Mouse (Mus musculus): ENCODE data around the gene Fntb.

Gene Fntb

DNA sequence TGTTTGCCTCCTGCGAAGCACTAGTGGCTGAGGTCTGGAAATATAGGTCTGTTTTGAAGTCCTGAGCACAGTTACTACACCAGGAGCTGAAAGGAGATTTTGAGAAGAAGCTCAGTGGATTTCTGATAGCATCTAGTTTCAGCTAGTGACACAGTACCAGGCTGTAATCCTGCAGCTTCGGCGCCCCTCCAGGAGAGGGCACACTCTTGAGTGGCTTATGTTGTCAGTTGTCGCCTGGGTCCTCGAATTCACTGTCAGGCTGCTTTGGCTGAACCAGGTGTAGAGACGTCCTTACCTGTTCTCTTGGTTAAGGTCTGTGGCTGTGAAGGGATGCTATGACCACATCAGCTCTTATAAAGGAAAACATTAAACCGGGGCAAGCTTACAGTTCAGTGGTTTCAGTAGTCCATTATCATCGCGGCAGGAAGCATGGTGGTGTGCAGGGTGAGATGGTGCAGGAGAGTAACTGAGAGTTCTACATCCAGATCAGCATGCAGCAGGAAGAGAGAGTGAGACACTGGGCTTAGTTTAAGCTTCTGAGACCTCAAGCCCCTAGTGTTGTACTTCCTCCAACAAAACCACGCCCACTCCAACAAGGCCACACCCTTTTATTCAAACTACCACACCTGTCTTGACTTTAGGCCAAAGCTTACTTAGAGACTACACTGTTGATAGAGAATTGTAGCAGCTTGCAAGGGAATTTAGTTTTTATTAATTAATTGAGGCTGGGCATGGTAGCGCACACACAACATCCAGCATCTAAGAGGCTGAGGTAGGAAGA lies 124.2 kb downstream of the Fntb start:
- no peak for DNase-seq (ENCODE audit: low read depth)

DNA sequence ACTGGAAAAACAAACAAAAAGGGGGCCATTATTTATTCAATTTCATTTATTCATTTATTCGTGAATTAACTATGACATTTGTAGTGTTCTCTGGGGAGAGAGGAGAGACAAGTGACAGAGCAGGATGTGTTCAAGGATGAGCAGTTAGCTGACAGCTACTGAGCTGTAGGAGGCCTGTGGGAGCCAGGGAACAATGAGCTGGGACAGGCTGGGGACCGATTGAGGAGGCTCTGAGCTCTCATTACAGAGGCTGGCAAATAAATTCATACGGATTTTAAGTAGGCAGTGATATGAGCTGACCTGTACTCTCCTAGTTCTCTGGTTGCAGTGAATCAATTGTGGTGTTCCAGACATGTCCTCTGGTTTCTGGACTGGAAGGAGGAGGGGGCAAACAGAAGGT lies 125.8 kb downstream of the Fntb start:
- DNase-seq (ENCODE audit: low read depth), result no peak

DNA sequence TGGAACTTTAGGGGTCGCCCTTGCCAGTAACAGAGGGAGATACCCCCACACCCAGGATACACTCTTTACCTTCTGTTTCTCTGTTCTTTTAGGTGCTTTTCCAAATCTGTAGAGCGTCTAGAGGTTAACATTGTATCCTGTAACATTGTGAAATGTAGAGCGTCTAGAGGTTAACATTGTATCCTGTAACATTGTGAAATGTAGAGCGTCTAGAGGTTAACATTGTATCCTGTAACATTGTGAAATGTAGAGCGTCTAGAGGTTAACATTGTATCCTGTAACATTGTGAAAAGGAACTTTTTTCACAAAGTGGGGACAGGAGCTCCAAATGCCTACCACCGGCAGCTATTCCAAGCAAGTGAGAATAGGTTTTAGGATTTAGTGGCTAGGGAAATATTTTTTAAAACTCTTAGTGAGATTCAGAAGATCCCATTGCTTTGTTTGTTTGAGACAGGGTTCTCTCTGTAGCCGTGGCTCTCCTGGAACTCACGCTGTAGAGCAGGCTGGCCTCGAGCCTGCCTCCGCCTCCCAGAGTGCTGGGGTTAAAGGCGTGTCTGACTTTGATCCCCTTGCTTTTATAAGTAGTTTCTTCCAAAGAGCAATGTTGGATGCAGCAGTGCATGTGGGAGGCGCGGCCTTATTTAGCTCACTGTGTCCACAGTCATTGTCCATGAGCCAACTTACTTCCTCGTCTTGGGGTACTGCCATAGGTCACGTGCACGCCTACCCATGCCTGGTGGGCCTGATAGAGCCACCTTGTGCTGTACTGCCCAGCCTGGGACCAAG lies 127.7 kb downstream of the Fntb start:
- DNase-seq (ENCODE audit: low read depth), result no peak

DNA sequence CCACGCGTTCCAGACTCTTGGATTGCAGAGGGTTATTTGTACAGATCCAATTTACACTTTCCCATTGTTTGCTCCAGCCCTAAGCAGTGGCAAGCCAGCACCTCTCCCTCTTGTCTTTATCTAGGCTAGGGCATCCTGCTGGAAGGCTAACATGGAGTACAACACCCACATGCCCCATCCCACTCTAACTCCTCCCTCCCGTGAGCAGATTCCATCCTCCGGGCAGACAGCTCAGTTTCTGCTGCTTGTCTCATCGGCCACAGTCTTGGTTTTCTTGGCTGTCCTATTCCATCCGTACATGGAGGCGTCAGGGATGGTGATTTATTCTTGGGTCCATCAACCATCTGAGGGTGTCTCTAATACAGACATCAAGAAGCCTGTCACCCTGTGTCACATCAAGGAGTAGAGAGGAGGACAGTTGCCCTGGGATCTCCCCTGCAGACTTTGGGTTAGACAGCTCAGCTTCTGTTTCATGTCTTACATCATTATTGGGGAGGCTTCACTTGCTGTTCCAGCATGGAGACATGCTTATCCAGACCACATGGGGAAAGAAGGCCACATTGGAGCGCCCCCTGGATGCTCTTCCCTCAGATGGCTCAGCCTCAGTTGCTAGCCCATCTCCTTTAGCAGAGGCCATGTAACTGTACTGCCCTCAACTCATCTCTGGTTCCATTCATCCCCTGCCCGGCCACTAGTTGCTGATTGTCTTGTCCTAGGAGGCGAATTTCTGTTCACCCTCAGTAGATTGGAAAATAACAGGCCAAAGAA lies 129.6 kb downstream of the Fntb start:
- no peak for DNase-seq (ENCODE audit: low read depth)

DNA sequence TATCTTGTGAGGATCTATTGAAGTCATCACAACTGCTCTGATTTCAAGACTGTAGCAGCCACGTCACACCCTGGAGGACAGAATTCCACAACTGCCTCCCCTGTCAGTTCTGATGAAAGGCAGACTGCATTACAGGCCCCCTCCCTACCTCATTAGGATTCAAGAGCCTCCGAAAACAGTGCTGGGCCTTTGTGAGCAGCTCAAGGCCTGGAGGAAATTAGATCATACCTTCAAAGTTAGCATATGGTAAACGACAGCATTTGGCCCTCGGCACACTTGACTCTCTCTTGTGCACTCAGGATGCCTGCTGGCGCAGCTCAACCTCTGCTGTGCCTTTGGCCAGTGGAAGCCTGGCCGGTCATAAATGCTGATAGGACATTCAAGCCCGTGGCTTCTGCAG lies 130.4 kb downstream of the Fntb start:
- no peak for DNase-seq (ENCODE audit: low read depth)

DNA sequence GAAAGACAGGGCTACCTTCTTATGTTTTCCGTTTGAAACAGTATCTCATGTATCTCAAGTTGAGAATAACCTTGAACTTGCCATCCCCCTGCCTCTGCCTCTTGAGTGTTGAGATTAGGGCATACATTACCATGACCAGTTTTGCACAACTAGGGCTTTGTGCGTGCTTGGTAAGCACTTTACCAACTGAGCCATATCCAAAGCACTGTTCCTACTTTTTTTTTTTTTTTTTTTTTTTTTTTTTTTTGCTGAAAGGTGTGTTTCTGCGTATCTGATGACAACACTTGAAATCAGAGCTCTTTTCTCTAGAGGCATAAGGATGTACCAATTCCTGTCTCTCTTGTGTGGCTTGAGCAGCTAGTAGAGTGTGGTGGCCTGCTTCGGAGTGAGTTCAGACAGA lies 131.2 kb downstream of the Fntb start:
- DNase-seq (ENCODE audit: low read depth), result no peak

DNA sequence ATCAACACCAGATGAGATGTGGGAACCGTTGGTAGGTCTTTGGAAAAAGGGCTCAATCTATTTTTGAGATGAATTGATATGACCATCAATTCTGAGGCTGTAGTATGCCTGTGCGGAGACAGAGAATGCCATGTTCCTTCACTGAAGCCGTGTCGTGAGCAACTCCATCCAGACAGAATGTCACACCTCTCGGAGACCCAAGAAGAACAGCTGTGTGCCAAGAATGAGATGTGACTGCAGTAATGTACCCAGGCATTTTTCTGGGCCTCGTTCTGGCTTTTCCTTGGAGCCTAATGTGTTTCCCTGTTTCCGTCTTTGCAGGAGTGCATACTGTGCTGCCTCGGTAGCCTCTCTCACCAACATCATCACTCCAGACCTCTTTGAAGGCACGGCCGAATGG lies 131.6 kb downstream of the Fntb start:
- DNase-seq (ENCODE audit: low read depth), result no peak

DNA sequence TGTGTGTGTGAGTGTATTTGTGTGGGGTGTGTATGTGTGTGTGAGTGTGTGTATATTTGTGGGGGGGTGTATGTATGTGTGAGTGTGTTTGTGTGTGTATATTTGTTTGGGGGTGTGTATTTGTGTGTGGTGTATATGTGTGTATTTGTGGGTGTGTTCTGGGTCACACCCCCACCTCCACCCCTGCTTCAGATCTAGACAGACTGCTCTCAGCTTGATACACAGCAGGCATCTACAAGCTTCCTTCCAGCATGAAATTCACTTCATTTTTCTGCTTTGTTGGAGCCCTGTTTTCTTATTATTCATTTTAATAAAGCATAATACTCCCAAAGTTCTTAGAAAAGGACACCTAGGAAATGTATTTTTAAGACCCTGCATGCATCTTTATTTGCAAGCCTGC lies 132.8 kb downstream of the Fntb start:
- DNase-seq (ENCODE audit: low read depth), result no peak

DNA sequence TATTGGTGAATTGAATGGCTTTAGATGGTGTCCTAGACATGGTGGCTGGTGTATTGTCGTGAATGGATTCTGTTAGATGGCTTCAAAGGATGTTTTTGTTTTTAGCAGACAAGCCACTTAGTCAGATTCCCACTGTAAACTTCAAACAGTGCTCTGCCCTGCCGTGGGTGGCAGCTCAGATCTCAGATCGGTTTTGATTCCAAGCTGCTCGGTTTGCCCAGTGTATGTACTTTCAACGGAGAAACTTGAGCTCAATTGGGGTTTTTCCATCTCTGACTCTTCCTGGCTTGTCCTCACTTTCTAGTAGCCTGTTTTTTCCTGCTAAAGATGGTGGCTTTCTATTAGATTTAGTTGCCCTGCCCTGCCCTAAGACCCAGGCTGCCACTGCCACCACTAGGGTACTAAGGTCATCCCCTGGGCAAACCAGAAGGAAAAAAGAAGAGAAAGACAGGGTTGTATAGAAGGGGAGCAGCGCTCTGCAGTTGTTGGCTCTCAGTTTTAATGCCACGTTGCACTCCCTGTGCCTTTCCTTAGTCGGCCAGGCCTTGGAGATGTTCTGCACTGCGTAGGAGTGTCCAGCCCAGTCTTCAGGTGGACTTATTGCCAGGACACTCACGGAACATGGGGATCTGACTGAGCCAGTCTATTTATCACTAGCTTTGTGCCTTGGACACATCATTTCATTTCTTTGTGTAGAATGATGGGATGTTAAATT lies 134.0 kb downstream of the Fntb start:
- DNase-seq (ENCODE audit: low read depth), result no peak

DNA sequence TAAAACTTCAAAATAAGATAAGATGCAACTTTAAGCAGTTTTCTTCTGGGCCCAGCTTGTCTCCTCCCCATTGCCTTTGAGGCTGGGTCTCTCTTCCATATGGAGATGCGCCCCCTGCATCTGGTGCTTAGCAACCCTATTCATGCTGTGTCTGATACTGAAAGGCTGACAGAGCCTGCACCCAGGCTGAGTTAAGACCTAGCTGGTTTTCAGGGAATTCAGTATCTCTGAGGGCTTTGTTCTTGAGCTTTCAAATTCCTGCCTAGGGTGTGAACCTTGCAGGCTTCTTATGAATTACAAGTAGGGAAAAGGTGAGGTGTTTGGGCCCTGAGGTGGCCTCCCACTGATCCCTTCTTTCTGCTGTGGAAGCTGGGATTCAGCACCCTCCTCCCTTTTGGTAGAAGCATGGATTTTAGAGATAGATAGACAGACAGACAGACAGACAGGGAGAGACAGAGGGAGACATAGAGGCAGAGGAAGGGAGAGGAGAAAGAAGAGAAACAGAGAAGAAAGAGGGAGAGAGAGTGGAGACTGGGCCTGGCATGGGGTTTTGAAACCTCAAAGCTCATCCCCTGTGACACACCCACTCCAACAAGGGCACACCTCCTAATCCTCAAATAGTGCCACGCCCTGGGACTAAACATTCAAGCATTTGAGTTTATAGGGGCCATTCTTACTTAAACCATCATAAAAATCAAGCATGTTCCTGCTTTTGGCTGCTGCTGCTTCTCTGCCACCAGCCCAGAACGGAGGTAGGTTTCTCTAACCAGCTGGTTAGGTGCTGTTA lies 136.3 kb downstream of the Fntb start:
- DNase-seq (ENCODE audit: low read depth), result no peak

DNA sequence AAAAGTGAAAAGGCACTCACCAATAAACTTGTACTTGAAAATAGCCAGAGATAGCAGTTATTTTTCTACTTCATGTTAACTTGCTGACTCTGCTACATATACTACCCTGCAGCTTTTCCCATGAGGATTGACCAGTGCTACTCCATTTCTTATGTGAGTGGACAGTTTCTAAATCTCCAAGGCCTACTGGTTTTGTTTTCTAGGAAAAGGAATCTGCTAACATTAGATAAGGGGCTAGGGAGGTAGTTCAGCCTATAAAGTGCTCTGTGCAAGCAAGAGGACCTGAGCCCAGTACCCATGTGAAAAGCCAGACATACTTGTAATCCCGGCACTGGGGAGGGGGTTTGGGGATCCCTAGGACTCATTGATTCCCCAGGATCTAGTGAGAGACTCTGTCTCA lies 140.9 kb downstream of the Fntb start:
- DNase-seq (ENCODE audit: low read depth), result no peak

DNA sequence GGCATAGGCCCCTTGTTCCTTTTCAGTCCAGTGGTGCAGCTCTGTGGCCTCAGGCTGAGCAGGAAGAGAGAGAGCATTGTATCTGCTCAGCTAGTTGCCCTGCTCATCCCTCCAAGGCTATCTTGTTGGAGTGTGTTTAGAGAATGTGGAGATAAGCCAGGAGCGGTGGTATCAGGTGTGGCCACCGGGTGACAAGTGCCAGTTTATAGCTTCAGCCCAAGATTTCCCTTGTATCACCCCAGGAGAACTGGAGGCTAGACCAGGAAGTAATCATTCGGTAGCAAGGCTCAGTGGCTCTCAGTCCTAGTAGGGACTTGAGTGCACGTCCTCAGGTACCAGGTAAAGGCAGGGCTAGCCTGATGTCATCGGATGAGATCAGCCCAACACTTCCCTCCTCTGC lies 143.8 kb downstream of the Fntb start:
- no peak for DNase-seq (ENCODE audit: low read depth)

DNA sequence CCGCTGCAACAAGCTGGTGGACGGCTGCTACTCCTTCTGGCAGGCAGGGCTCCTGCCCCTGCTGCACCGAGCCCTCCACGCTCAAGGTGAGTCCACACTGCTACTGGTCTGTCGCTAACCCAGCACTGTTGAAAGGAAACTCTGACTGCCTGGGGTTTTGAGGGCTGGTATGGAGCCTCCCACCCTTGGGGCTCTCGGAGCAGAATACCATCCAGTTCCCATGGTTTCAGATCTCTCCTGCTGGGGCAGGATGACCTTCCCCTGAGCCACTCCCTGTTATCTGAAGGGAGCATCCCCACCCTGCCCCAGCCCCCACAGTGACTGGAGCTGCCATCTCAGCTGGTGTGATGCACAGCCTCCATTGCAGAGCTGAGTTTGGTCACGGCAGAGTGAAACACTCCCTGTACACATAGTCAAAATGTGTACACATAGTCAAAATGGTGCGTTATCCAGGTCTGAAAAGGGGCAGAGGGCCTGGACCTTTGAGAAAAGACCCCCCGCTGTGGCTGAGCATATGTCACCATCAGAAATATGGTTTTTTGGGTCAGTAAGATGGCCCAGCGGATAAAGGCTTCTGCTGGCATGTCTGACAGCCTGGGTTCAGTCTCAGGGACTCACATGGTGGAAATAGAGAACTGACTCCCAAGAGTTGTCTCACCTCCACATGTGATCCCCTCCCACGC lies 145.0 kb downstream of the Fntb start:
- DNase-seq (ENCODE audit: low read depth), result no peak

DNA sequence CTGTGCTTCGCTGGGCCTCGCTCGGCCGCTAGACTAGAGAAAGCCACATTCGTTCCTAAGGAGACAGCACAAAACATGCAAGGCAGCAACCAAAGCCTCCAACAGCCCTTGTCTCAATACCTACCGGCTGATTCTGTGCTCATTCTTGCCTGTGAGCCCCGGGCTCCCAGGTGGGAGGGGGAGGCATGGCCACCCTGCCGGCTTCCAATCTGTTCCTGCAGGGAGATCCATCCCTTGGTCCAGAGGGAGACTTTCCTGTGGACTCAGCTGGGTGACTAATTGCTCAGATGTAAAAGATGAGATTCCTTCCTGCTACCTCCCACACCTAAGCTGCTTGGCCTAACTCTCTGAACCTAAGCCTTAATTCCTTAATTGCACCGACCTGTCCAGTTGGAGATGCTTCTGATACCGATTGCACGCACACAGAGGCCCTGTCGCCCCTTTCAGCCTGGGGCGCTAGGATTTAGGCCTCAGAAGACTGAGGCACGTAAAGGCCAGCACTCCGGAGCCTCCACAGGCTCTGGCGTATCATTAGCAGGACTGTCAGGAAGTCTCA lies 145.9 kb downstream of the Fntb start:
- no peak for DNase-seq (ENCODE audit: low read depth)

DNA sequence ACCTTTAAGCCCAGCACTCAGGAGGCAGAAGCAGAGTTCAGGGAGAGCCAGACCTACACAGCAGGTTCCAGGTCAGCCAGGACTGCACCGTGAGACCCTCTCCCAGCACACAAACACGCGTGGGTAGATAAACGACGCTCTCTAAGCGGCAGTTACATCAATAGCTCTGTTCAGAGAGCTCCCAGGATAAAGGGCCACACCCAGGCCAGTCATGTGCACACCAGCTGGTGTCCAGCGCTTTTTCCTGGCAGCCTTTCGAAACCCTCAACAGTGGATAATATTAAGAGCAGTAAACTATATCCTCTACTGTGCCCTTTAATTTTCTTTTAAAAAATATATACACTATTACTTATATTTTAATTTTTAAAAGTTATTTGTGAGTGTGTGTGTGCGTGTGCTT lies 146.8 kb downstream of the Fntb start:
- DNase-seq (ENCODE audit: low read depth), result no peak

DNA sequence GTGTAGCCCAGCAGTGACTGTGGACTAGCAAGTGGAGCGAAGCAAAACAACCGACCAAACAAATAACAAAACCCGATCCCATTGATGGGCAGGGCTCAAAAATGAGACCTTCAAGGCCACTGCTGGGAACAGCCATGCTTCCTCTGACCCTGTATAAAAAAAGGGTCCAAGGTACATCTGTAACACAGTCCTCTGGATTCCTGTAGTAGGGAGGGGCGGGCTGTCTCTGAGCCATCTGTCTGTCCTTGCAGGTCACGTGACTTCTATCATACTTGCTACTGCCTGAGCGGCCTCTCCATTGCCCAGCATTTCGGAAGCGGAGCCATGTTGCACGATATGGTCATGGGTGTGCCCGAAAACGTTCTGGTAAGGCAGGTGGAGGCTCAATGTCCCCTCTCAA lies 150.8 kb downstream of the Fntb start:
- no peak for DNase-seq (ENCODE audit: low read depth)

DNA sequence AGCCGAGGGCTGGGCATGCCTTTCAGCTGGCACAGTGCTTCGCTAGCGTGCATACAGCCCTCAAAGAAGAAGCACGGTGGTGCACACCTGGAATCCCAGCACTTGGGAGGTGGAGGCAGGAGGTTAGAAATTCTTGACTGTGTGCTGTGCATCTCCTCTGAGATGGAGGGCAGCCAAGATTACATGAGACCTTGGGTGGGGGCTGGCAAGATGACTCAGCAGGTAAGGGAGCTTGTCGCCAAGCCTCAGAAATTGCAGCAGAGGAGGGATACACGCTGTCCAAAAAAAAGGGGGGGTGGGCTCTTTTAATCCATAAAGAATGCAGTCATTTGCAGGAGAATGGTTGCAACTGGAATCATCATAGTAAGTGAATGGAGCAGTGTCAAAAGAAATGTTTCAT lies 152.7 kb downstream of the Fntb start:
- no peak for DNase-seq (ENCODE audit: low read depth)

DNA sequence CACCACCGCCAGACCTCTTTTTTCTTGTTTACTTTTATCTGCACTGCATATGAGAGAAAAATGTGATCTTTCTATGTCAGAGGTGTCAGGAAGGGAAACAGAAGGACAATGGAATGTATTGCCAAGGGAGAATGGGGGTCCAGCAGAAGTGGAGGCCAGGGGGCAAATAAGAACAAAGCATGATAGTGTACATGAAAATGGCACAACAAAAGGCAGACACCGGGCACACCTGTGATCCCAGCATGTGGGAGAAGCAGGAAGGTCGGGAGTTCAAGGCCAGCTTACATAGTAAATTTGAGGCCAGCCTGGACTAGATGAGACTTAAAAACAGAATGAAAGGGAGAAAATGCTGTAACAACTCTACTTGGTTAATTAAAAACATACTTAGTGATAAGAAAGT lies 153.5 kb downstream of the Fntb start:
- no peak for DNase-seq (ENCODE audit: low read depth)

DNA sequence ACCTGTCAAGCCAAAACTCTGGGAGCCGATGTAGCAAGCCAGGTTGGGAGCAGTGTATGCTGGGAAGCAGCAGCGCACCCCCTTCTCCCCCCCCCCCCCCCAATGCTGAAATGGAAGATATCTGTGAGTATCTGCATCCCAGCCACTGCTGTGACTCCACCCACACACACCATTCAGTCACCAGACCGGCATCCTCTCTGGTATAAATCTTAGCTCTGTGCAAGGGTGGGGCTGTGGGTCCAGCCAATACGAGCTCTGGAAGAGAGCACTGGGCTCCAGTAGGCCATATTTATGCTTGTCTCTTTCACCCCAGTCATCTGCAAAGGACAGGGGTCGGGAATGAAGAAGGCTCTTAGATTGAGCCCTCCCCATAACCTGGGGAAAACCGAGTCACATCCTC lies 155.0 kb downstream of the Fntb start:
- DNase-seq (ENCODE audit: low read depth), result no peak

DNA sequence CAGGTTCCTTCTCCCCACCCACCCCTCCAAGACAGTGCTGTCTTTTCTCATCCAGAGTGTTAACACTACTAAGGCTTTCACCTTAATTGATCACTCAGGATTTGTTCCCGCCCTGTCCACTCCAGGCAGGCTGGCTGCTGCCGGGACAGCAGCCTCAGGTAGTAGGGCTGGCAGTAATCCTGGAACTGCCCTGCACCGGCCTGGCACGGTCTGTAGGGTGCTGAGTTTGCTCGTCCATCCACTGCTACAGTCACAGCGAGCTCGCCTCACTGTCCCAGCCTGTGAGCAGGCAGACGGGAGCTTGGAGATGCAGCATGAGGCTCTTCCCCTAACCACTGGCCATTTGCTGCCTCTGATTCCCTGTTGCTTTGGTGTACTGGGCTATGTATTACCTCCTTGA lies 155.6 kb downstream of the Fntb start:
- no peak for DNase-seq (ENCODE audit: low read depth)

DNA sequence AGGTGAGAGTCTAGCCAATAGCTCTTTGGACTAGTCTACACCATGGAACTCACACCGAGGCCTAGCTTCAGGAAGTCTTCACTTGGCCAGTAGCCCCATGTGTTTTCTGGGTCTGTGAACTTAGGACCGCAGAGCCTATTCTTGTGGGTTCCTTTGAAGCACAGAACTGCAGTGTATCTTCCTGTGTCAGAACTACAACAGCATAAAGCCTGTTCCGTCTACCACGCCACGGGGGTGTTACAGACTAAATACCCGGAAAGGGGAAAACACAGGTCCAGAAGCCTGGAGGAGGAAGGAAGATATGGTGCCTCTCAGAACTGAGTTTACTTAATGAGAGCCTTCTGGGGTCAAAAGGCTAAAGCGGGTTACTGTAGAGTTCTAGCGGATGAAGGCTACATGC lies 157.7 kb downstream of the Fntb start:
- no peak for DNase-seq (ENCODE audit: low read depth)
